Mouse (Mus musculus): ENCODE results near the gene Aox3. TPM values are rescaled to one million over a fixed set of nuclear protein-coding genes. Genes with fewer than 3 reads are reported as not detected.
A peak's percentile ranks its signal among the peaks of the same experiment; 100 is the strongest.

Aox3 gene
- polyA plus RNA-seq, 1 experiment from 2014 or later, result 0.11 TPM

DNA sequence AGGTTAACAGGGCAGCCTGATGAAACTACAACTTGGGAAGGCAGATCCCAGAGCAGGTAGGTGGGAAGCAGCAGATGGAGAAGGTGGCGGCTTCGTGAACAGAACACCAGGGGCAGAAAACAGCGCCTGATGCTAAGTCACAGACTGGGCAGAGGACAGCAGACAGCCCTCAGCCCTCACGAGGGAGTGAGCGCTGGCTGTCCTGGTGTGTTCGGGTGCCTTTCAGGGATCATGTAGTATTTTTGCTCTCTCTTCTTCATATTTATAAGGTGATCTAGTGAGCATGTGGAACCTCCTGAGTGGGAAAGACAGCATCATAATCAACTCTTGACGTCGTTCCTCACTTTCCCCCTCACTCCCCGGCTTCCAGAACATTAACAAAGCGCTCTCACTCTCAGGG is 33.1 kb downstream of the Aox3 start:
- Histone ChIP-seq H3K4me1 (ENCODE audit: control insufficient read depth, insufficient read depth, low read length) (no peaks in the 10 kb centered on the region), H3K4me2 (ENCODE audit: low read length) (no peak overlapping the region), H3K36me3 (ENCODE audit: control insufficient read depth, insufficient read depth, low read length) (no peaks in the 10 kb centered on the region), H3K27ac (ENCODE audit: low read depth, low read length) (no peak overlapping the region), H3K9me3 (replicated peaks; ENCODE audit: control insufficient read depth, low read length) (no peaks in the 10 kb centered on the region), H3K9ac (ENCODE audit: low read length) (no peak overlapping the region), H3K27me3 (replicated peaks; ENCODE audit: control insufficient read depth, insufficient read depth, low read length) (no peaks in the 10 kb centered on the region), H3K4me3 (ENCODE audit: low read depth, low read length) (no peak overlapping the region)
- ATAC-seq, result no peak
- WGBS, result 91% methylated on average over 10 of the region's 10 CpGs
- DNase-seq (ENCODE audit: low spot score), result no peak

- Histone ChIP-seq H3K36me3 (ENCODE audit: control insufficient read depth, insufficient read depth, low read length) (no peaks in the 10 kb centered on the region), H3K4me3 (ENCODE audit: low read depth, low read length) (no peak overlapping the region), H3K9ac (ENCODE audit: low read length) (no peak overlapping the region), H3K27me3 (replicated peaks; ENCODE audit: control insufficient read depth, insufficient read depth, low read length) (no peaks in the 10 kb centered on the region), H3K27ac (ENCODE audit: low read depth, low read length) (no peak overlapping the region), H3K4me1 (ENCODE audit: control insufficient read depth, insufficient read depth, low read length) (no peaks in the 10 kb centered on the region), H3K4me2 (ENCODE audit: low read length) (no peak overlapping the region), H3K9me3 (replicated peaks; ENCODE audit: control insufficient read depth, low read length) (no peaks in the 10 kb centered on the region)
- DNase-seq (ENCODE audit: low spot score) (no peak), ATAC-seq (no peak)
- WGBS, result 85% methylated on average over 6 of the region's 6 CpGs
Measured at GRCm38 (mm10) chr1:58147776-58148175, 34.8 kb downstream of the Aox3 start.

DNA sequence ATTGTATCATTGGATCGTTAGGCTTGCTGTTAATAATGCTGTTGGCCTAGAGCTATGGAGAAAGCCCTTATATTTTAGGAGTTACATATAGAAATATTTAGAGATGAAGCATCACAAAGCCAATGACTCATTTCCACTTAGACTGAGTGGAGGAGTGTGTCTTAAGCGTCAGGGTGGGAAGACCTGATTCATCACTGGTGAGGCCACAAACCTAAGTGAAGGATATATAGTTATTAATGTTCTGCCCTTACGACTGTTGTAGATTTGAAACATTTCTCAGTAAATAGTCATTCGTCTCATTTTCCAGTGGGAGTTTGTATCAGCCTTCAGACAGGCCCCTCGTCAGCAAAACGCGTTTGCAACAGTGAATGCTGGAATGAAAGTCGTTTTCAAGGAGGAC is 39.3 kb downstream of the Aox3 start:
- H3K4me3 ChIP-seq (ENCODE audit: low read depth, low read length), result no peak overlapping the region
- H3K27me3 ChIP-seq (replicated peaks; ENCODE audit: control insufficient read depth, insufficient read depth, low read length), result no peaks in the 10 kb centered on the region
- no peak overlapping the region for H3K4me2 ChIP-seq (ENCODE audit: low read length)
- ATAC-seq (no peak), DNase-seq (ENCODE audit: low spot score) (no peak)
- no peak overlapping the region for H3K27ac ChIP-seq (ENCODE audit: low read depth, low read length)
- WGBS, result 87% methylated on average over 8 of the region's 8 CpGs
- H3K4me1 ChIP-seq (ENCODE audit: control insufficient read depth, insufficient read depth, low read length), result no peaks in the 10 kb centered on the region
- H3K36me3 ChIP-seq (ENCODE audit: control insufficient read depth, insufficient read depth, low read length), result no peaks in the 10 kb centered on the region
- no peak overlapping the region for H3K9ac ChIP-seq (ENCODE audit: low read length)
- H3K9me3 ChIP-seq (replicated peaks; ENCODE audit: control insufficient read depth, low read length), result no peaks in the 10 kb centered on the region

DNA sequence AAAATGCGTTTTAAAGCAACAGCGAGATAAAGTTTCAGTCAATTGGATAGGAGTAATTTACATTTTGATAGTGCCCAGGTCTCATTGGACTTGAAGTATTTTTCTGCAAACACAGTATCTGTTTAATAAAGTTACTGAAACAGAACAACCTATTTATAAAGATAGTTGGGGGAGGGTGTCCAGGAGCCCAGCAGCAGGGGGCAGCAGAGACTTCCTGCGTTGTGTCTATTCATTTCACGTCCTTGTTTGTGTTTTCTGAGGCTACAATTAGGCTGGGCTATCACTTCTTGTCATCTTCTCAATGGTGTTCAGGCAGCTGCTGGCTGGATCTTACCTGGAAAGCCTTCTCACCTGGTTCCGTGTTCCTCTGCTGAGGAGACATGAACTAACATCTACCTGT is 43.8 kb downstream of the Aox3 start:
- Histone ChIP-seq H3K4me2 (ENCODE audit: low read length) (no peak overlapping the region), H3K36me3 (ENCODE audit: control insufficient read depth, insufficient read depth, low read length) (no peaks in the 10 kb centered on the region), H3K9me3 (replicated peaks; ENCODE audit: control insufficient read depth, low read length) (no peaks in the 10 kb centered on the region), H3K4me1 (ENCODE audit: control insufficient read depth, insufficient read depth, low read length) (no peaks in the 10 kb centered on the region), H3K4me3 (ENCODE audit: low read depth, low read length) (no peak overlapping the region), H3K27ac (ENCODE audit: low read depth, low read length) (no peak overlapping the region), H3K27me3 (replicated peaks; ENCODE audit: control insufficient read depth, insufficient read depth, low read length) (no peaks in the 10 kb centered on the region), H3K9ac (ENCODE audit: low read length) (no peak overlapping the region)
- WGBS, result 56% methylated on average over 5 of the region's 5 CpGs
- ATAC-seq, result no peak
- DNase-seq (ENCODE audit: low spot score), result peak; percentile 66

- no peak overlapping the region for H3K4me2 ChIP-seq (ENCODE audit: low read length)
- H3K36me3 ChIP-seq (ENCODE audit: control insufficient read depth, insufficient read depth, low read length), result no peaks in the 10 kb centered on the region
- H3K9ac ChIP-seq (ENCODE audit: low read length), result no peak overlapping the region
- ATAC-seq (no peak), DNase-seq (ENCODE audit: low spot score) (no peak)
- H3K27me3 ChIP-seq (replicated peaks; ENCODE audit: control insufficient read depth, insufficient read depth, low read length), result no peaks in the 10 kb centered on the region
- no peak overlapping the region for H3K27ac ChIP-seq (ENCODE audit: low read depth, low read length)
- H3K4me1 ChIP-seq (ENCODE audit: control insufficient read depth, insufficient read depth, low read length), result no peaks in the 10 kb centered on the region
- WGBS, result 80% methylated on average over 6 of the region's 6 CpGs
- H3K9me3 ChIP-seq (replicated peaks; ENCODE audit: control insufficient read depth, low read length), result no peaks in the 10 kb centered on the region
- H3K4me3 ChIP-seq (ENCODE audit: low read depth, low read length), result no peak overlapping the region
Measured at GRCm38 (mm10) chr1:58169893-58170292, 57.0 kb downstream of the Aox3 start.

DNA sequence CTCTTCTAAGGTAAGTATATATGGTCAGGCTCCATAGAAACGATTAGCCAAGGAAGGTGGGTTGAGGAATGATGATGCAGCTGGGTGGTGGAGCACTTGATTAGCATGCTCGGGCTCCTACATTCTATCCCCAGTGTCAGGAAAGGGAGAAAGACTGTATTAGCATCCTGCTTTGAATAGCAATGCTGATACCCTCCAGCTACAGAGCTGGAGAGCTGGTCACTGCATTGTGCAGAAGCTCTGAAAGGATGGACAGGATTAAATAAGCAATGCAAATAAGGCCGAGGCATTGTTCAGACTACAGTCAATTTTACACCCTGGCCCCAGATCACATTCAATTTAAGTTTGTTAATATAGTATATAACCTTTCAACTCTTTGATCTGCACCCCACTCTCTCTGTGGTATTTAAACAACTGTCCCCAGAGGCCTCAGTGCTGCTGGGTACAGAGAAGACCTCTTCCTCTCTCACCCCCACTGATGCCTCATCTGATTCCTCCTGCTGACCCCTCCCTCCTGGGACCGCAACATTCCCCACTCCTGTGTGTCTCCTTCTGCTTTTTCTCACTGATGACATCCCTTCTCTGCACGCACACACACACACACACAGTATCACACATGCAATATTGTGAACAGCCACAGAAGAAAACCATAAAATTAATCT is 75.7 kb downstream of the Aox3 start:
- Histone ChIP-seq H3K36me3 (ENCODE audit: control insufficient read depth, insufficient read depth, low read length) (no peaks in the 10 kb centered on the region), H3K9ac (ENCODE audit: low read length) (no peak overlapping the region), H3K27me3 (replicated peaks; ENCODE audit: control insufficient read depth, insufficient read depth, low read length) (no peaks in the 10 kb centered on the region), H3K4me1 (ENCODE audit: control insufficient read depth, insufficient read depth, low read length) (no peaks in the 10 kb centered on the region), H3K9me3 (replicated peaks; ENCODE audit: control insufficient read depth, low read length) (no peaks in the 10 kb centered on the region), H3K27ac (ENCODE audit: low read depth, low read length) (no peak overlapping the region), H3K4me3 (ENCODE audit: low read depth, low read length) (no peak overlapping the region), H3K4me2 (ENCODE audit: low read length) (no peak overlapping the region)
- ATAC-seq, result no peak
- DNase-seq (ENCODE audit: low spot score), result no peak
- WGBS, result 48% methylated on average over 5 of the region's 5 CpGs

DNA sequence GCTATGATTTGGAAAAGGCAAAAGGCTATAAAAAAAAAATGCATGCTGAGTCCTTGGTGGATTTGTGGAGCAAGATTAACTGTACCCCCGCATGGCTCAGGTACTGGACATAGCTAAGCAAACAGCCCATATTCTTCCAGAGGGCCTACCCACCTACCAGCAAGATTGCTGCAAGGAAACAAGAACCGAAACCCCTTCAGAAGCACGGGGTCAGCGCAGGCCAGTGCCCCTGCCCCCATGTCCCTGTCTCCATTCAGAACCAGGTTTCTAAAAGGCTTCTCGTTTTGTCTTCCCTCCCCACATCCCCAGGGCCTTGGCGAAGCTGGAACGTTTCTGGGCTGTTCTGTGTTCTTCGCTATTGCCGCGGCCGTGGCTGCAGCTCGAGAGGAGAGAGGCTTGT is 81.4 kb downstream of the Aox3 start:
- ATAC-seq, result no peak
- DNase-seq (ENCODE audit: low spot score), result no peak
- Histone ChIP-seq H3K4me3 (ENCODE audit: low read depth, low read length) (no peak overlapping the region), H3K27me3 (replicated peaks; ENCODE audit: control insufficient read depth, insufficient read depth, low read length) (no peaks in the 10 kb centered on the region), H3K4me2 (ENCODE audit: low read length) (no peak overlapping the region), H3K4me1 (ENCODE audit: control insufficient read depth, insufficient read depth, low read length) (no peaks in the 10 kb centered on the region), H3K36me3 (ENCODE audit: control insufficient read depth, insufficient read depth, low read length) (no peaks in the 10 kb centered on the region), H3K27ac (ENCODE audit: low read depth, low read length) (no peak overlapping the region), H3K9ac (ENCODE audit: low read length) (no peak overlapping the region), H3K9me3 (replicated peaks; ENCODE audit: control insufficient read depth, low read length) (no peaks in the 10 kb centered on the region)
- WGBS, result 87% methylated on average over 12 of the region's 12 CpGs

DNA sequence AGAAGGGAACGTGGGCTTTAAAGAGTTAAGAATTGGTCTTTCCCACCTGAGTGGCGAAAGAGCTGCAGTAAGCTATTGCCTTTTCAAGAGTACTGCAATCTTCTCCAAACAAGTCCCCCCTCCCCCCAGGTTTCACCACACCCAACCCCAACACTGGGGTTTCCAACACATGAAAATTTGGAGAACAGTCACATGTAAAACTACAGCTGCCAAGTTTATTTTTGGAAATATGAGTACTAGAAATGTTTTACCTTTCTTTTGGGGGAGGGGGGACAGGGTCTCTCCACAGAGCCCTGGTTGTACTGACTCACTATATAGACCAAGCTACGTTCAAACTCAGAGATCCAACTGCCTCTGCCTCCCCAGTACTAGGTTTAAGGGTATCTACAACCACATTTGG is 82.1 kb downstream of the Aox3 start:
- Histone ChIP-seq H3K27ac (ENCODE audit: low read depth, low read length) (no peak overlapping the region), H3K4me2 (ENCODE audit: low read length) (no peak overlapping the region), H3K9me3 (replicated peaks; ENCODE audit: control insufficient read depth, low read length) (no peaks in the 10 kb centered on the region), H3K27me3 (replicated peaks; ENCODE audit: control insufficient read depth, insufficient read depth, low read length) (no peaks in the 10 kb centered on the region), H3K4me3 (ENCODE audit: low read depth, low read length) (no peak overlapping the region), H3K9ac (ENCODE audit: low read length) (no peak overlapping the region), H3K4me1 (ENCODE audit: control insufficient read depth, insufficient read depth, low read length) (no peaks in the 10 kb centered on the region), H3K36me3 (ENCODE audit: control insufficient read depth, insufficient read depth, low read length) (no peaks in the 10 kb centered on the region)
- DNase-seq (ENCODE audit: low spot score) (no peak), ATAC-seq (no peak)
- 68% methylated on average over 3 of the region's 3 CpGs for WGBS

- no peak overlapping the region for H3K27ac ChIP-seq (ENCODE audit: low read depth, low read length)
- no peaks in the 10 kb centered on the region for H3K9me3 ChIP-seq (replicated peaks; ENCODE audit: control insufficient read depth, low read length)
- no peak overlapping the region for H3K4me3 ChIP-seq (ENCODE audit: low read depth, low read length)
- no peak overlapping the region for H3K4me2 ChIP-seq (ENCODE audit: low read length)
- no peaks in the 10 kb centered on the region for H3K4me1 ChIP-seq (ENCODE audit: control insufficient read depth, insufficient read depth, low read length)
- WGBS, result 19% methylated on average over 10 of the region's 10 CpGs
- DNase-seq (ENCODE audit: low spot score) (no peak), ATAC-seq (no peak)
- H3K27me3 ChIP-seq (replicated peaks; ENCODE audit: control insufficient read depth, insufficient read depth, low read length), result no peaks in the 10 kb centered on the region
- no peaks in the 10 kb centered on the region for H3K36me3 ChIP-seq (ENCODE audit: control insufficient read depth, insufficient read depth, low read length)
- H3K9ac ChIP-seq (ENCODE audit: low read length), result no peak overlapping the region
Measured at GRCm38 (mm10) chr1:58195541-58195940, 82.6 kb downstream of the Aox3 start.

Data from forebrain, embryonic 14.5 days (tissue).